Mouse (Mus musculus): ENCODE measurements around the gene Fbln2.
A peak's percentile ranks its signal among the peaks of the same experiment; 100 is the strongest.

The Fbln2 gene

GRCm38 (mm10) chr6:91279477-91279876, 67.2 kb downstream of the Fbln2 start:
- DNase-seq (ENCODE audit: low read depth, low spot score), result no peak

GRCm38 (mm10) chr6:91281206-91281605, 69.0 kb downstream of the Fbln2 start:
- peak; percentile 78 for DNase-seq (ENCODE audit: low read depth, low spot score)

- DNase-seq (ENCODE audit: low read depth, low spot score), result no peak
These were observed 69.5 kb downstream of the Fbln2 start for GRCm38 (mm10) chr6:91281747-91282146.

- no peak for DNase-seq (ENCODE audit: low read depth, low spot score)
These were observed 70.8 kb downstream of the Fbln2 start for GRCm38 (mm10) chr6:91283031-91283430.

GRCm38 (mm10) chr6:91284521-91285449, 72.5 kb downstream of the Fbln2 start:
- DNase-seq (ENCODE audit: low read depth, low spot score), result no peak

- peak; percentile 76 for DNase-seq (ENCODE audit: low read depth, low spot score)
These were observed 73.2 kb downstream of the Fbln2 start for GRCm38 (mm10) chr6:91285450-91285790.

GRCm38 (mm10) chr6:91285814-91286545, 73.7 kb downstream of the Fbln2 start:
- DNase-seq (ENCODE audit: low read depth, low spot score), result no peak

- DNase-seq (ENCODE audit: low read depth, low spot score), result peak; percentile 88
These were observed 74.4 kb downstream of the Fbln2 start for GRCm38 (mm10) chr6:91286624-91287023.

GRCm38 (mm10) chr6:91287148-91287547, 74.9 kb downstream of the Fbln2 start:
- no peak for DNase-seq (ENCODE audit: low read depth, low spot score)

- DNase-seq (ENCODE audit: low read depth, low spot score), result no peak
These were observed 75.4 kb downstream of the Fbln2 start for GRCm38 (mm10) chr6:91287636-91288035.

GRCm38 (mm10) chr6:91288251-91288785, 76.1 kb downstream of the Fbln2 start:
- no peak for DNase-seq (ENCODE audit: low read depth, low spot score)

- DNase-seq (ENCODE audit: low read depth, low spot score), result no peak
These were observed 76.7 kb downstream of the Fbln2 start for GRCm38 (mm10) chr6:91288961-91289360.

GRCm38 (mm10) chr6:91290937-91291336, 78.7 kb downstream of the Fbln2 start:
- DNase-seq (ENCODE audit: low read depth, low spot score), result no peak

GRCm38 (mm10) chr6:91295431-91295830, 83.2 kb downstream of the Fbln2 start:
- DNase-seq (ENCODE audit: low read depth, low spot score), result no peak

- no peak for DNase-seq (ENCODE audit: low read depth, low spot score)
These were observed 86.6 kb downstream of the Fbln2 start for GRCm38 (mm10) chr6:91298828-91299227.

- no peak for DNase-seq (ENCODE audit: low read depth, low spot score)
These were observed 87.8 kb downstream of the Fbln2 start for GRCm38 (mm10) chr6:91300079-91300478.

- DNase-seq (ENCODE audit: low read depth, low spot score), result no peak
These were observed 89.6 kb downstream of the Fbln2 start for GRCm38 (mm10) chr6:91301839-91302238.

GRCm38 (mm10) chr6:91302337-91302736, 90.1 kb downstream of the Fbln2 start:
- DNase-seq (ENCODE audit: low read depth, low spot score), result no peak

GRCm38 (mm10) chr6:91304172-91304571, 91.9 kb downstream of the Fbln2 start:
- DNase-seq (ENCODE audit: low read depth, low spot score), result no peak

- no peak for DNase-seq (ENCODE audit: low read depth, low spot score)
These were observed 95.7 kb downstream of the Fbln2 start for GRCm38 (mm10) chr6:91307972-91308371.

GRCm38 (mm10) chr6:91311204-91311603, 98.9 kb downstream of the Fbln2 start:
- no peak for DNase-seq (ENCODE audit: low read depth, low spot score)

- DNase-seq (ENCODE audit: low read depth, low spot score), result no peak
These were observed 100.2 kb downstream of the Fbln2 start for GRCm38 (mm10) chr6:91312491-91312890.

Measured in forelimb bud, embryonic 11.5 days (tissue).